Mouse (Mus musculus) kidney, postnatal 25 days (tissue): ENCODE data around the gene Shbg.

Experiments used
- DNase-seq, 2 experiments: peaks; one replicate each; pipeline ENCODE4 v3.0.0; 2021; ENCODE audit warnings: mixed read lengths in 2 of 2

The Shbg gene

DNA sequence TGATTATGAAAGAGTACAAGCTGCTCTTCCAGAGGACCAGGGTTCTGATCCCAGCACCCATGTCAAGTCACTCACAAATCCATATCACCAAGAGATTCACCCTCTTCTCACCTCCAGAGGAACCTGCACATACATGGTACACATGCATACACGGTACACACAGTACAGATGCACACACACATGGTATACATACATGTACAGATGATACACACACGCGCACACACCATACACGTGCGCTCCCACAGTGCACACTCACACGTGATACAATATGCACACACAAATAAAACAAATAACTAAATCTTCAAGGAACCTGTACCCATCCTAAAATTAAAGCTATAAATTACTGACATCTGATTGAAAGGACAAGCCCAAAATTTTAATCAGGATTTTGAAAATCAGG lies 22.9 kb downstream of the Shbg start:
- no peak for DNase-seq

- DNase-seq, result no peak
Observed at GRCm38 (mm10) chr11:69592799-69593198, 24.9 kb downstream of the Shbg start.

DNA sequence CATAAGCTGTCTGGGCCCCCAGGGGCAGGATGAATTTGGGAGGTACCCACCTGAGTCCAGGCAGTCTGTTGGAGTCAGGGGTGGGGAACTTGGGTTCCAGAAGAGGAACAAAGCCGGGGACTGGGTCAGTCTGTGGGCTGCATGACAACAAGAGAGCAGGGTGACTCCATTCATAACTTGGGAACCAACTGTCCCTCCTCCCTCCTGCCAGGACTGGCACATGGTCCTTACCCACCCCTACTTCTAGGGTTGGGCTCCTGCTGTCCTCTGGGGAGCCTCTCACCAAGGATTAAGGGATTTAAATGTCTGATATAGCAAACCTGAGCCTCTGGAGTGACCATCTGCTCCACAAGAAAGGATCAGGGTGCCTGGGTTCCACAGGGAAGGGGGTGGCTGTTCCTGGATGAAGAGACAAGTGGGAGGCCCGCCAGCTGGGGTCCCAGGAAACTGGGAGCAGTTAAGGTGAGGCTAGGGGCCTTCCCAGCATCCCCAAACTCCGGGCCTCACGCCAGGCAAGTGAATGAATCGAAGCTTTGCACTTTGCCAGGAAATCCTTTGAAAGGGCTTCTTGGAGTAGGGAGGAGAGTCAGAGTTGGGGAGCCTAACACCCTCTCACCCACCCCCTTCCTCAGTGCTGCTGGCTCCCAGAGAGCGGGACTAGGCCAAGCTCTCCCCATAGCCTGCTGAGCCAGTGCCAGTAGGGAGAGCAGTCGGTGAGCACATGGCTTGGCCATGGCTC lies 25.6 kb downstream of the Shbg start:
- no peak for DNase-seq

DNA sequence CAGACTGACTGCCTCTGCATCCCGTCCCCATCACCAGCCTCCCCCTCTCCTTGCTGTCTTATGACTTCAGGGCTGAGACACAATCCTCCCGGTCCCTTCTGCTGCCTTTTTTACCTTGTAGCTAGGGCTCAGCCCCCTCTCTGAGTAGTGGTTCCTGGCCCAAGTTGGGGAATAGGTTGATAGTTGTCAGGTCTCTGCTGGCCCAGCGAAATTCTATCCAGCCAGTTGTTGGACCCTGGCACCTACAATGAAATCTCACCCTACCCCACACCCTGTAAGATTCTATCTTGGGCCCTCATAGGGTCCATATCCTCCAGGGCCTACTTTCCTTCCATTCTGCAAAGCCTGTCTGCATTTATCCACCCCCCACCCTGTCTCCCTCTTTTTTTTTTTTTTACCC lies 26.3 kb downstream of the Shbg start:
- no peak for DNase-seq

DNA sequence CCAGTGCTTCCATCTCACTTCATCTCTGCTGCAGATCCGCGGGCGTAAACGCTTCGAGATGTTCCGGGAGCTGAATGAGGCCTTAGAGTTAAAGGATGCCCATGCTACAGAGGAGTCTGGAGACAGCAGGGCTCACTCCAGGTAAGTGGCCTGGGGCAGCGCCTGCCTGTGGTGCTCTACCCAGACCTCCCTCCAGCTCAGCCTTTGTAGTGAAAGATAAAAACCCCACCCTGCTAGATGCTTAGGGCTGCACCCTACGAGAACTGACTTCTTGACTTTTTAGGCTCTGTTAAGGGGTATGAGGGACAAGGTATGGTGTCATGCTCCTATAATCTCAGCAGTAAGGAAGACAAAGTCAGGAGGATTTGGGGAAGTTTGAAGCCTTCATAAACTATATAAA lies 27.1 kb downstream of the Shbg start:
- no peak for DNase-seq

DNA sequence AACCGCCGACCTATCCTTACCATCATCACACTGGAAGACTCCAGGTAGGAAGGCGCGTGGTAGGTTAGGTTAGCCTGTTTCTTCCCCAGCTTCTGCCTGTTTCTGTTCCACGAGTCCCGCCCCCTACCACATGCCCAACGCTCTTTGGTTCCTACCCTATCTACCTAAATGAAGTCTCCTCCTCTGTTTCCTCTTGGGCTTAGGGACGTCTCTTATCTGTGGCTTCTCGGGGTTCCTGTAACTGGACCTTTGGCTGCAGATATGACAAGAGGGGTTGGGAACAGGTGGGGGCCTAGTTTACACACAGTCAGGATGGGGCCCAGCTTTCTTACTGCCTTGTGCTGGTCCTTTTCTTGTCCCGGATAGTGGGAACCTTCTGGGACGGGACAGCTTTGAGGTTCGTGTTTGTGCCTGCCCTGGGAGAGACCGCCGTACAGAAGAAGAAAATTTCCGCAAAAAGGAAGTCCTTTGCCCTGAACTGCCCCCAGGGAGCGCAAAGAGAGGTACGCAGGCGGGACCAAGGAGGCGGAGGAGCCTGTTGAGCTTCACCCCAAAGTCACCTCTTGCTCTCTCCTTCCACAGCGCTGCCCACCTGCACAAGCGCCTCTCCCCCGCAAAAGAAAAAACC lies 28.4 kb downstream of the Shbg start:
- DNase-seq, result no peak

DNA sequence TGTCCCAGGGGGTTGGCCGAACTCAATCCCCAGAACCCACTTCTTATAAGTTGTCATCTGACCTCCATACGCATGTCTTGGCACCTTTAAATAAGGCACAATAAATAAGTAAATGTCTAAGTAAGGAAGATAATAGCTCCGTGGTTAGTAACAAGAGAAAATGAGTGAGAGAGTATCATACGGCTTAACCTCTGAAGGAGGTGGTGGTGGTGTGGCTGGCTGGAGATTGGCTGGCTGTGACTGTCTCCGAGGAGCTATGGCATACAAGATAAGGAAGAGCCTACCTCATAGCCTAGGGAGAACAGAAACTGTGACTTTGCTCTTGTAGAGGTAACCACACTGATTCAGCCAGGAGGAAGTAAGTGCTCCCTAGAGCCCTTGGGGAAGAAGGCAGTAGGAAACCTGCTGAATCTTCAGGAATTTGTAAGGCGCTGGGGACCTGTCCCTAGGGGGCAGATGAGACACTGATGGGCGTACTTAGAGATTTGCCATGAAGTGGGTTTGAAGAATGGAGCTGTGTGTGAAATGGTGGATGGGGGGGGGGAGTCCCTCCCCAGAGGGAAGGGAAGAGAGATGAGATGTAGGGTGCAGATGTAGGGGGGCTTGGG lies 31.9 kb downstream of the Shbg start:
- DNase-seq, result no peak

GRCm38 (mm10) chr11:69584937-69585336 lies 32.8 kb downstream of the Shbg start:
- no peak for DNase-seq

- no peak for DNase-seq
Observed at GRCm38 (mm10) chr11:69584008-69584407, 33.7 kb downstream of the Shbg start.

GRCm38 (mm10) chr11:69582230-69582805 lies 35.4 kb downstream of the Shbg start:
- DNase-seq, result no peak

GRCm38 (mm10) chr11:69581814-69582213 lies 35.9 kb downstream of the Shbg start:
- no peak for DNase-seq

DNA sequence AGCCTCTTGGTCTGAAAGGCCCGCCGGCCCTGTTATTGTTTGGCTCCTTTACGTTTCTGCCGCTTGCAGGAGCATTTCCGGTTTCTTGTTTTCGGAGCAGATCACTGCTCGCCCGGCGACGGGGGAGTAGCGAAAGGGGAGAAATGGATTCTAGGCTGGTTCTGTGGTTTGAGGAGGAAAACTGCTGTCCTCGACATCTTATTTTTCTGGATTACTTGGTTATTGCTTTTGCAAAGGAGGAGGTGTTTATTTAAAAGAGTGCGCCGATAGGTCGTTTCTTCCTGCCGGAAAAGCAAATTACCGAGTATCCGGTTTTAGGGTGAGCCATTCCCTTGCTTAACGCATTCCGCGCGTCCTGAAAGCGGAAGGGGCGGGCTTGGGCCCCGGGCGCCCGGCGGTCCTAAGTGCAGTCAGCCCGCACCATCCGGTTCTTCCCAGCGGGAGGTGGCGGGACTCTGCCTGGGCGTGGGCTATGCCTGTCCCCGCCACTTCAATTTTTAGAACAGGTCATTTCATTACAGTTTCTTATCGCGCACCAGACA lies 36.5 kb downstream of the Shbg start:
- peak; percentile 92 to 97 for DNase-seq

GRCm38 (mm10) chr11:69580572-69581146 lies 37.0 kb downstream of the Shbg start:
- DNase-seq, result no peak

DNA sequence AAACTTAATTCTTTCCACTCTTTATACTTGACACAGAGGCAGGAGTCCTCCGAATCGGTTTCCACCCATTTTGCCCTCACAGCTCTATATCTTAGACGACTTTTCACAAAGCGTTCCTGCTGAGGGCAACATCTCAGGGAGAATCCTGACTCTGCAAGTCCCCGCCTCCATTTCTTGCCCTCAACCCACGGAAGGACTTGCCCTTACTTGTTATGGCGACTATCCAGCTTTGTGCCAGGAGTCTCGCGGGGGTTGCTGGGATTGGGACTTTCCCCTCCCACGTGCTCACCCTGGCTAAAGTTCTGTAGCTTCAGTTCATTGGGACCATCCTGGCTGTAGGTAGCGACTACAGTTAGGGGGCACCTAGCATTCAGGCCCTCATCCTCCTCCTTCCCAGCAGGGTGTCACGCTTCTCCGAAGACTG lies 37.6 kb downstream of the Shbg start, which contains the start of the genes Wrap53 and Trp53:
Wrap53 (minus strand) TSS at position 165 of the 424 bp plus-strand sequence.
Trp53 (plus strand) TSS at position 269 of the 424 bp plus-strand sequence.
- peak; percentile 94 to 96 for DNase-seq

GRCm38 (mm10) chr11:69579128-69580017 lies 38.3 kb downstream of the Shbg start:
- peak; percentile 95 to 98 for DNase-seq

- no peak for DNase-seq
Observed at GRCm38 (mm10) chr11:69578301-69578700, 39.4 kb downstream of the Shbg start.

- DNase-seq, result no peak
Observed at GRCm38 (mm10) chr11:69576307-69576706, 41.4 kb downstream of the Shbg start.

DNA sequence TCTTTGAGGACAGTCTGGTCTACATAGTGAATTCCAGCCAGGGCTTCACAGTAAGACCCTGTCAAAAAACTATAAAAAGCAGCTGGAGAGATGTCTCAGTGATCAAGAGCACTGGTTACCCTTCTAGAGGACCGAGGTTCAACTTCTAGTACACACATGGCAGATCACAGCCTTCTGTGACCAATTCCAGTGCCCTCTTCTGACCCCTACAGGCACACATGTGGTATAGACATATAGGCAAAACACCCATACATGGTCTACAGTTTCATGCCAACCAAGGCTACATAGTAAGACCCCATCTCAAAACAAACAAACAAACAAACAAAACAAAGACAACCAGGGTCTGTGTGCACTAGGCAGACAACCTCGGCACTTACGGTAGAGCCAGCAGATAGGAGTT lies 42.5 kb downstream of the Shbg start:
- DNase-seq, result no peak

GRCm38 (mm10) chr11:69565131-69565530 lies 52.6 kb downstream of the Shbg start:
- DNase-seq, result no peak
